Mouse (Mus musculus) adrenal gland, adult 2 months (tissue): ENCODE data around the gene Mad2l2. TPM values are rescaled to one million over a fixed set of nuclear protein-coding genes. Genes with fewer than 3 reads are reported as not detected.
A peak's percentile ranks its signal among the peaks of the same experiment; 100 is the strongest.
"Not testable (repeated sequence)": the region's sequence is repeated elsewhere in the genome, so short reads cannot be mapped to it uniquely, and the experiment has no call there.

Experiments used
- DNase-seq: peaks from one replicate; pipeline ENCODE4 v3.0.0; 2021
- microRNA-seq, 2 experiments: library from miRNA; unstranded; fragments of <30 nt; microRNA quantifications; one replicate each; pipeline ENCODE4 v1.2.0; 2021
- polyA plus RNA-seq: library from polyadenylated mRNA; depleted of rRNA; stranded (reverse); fragments of >200 nt; gene quantifications from 2 replicates; pipeline ENCODE4 v1.2.3, GENCODE M21; 2012; rRNA removed
- total RNA-seq, 2 experiments: library from RNA; stranded (reverse); gene quantifications; 2 replicates each; pipeline ENCODE4 v1.2.3; 2021

The Mad2l2 gene
- total and polyA plus RNA-seq, 3 experiments, result 23.4 to 30.9 (median 27.3) TPM

DNA sequence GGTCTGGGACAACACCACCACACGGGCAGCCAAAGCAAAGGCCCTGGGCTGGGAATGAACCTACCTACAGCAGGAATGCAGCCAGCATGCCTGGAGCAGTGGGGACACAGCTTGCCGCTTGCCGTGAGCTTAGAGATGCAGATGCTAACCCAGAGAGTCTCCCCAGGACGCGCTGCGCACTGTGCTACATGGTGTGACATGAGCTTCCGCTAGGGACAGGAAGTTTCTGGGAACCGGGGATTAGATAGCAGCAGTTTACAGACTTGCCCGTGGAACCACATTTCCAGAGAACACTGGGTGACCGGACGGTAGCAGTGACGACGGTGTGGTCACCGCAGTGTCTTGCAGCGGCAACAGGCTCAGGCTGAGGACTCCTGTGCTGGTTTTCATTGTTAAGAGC, 39.4 kb downstream of the Mad2l2 start:
- DNase-seq, result no peak

- DNase-seq, result peak; percentile 43
Observed at GRCm38 (mm10) chr4:148170842-148171241, 40.7 kb downstream of the Mad2l2 start.

DNA sequence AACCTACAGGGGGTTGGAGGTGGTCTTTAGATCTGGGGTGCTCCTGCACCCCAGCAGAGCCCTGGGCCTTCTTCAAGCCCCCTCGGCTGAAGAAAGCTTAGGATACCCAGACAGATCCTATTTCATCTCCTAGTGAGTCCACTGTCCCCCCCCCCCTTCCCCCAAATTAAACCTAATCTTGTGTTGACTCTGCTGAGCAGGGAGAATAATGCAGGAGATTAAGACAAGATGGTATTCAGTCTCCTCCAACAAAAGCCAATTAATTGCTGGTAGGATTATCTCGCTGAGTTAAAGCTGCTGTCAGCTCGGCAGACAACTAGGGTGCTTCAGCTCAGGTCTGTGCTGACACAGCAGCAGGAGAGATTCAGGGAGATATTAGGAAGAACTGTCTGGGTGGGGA, 41.1 kb downstream of the Mad2l2 start:
- DNase-seq, result no peak

DNA sequence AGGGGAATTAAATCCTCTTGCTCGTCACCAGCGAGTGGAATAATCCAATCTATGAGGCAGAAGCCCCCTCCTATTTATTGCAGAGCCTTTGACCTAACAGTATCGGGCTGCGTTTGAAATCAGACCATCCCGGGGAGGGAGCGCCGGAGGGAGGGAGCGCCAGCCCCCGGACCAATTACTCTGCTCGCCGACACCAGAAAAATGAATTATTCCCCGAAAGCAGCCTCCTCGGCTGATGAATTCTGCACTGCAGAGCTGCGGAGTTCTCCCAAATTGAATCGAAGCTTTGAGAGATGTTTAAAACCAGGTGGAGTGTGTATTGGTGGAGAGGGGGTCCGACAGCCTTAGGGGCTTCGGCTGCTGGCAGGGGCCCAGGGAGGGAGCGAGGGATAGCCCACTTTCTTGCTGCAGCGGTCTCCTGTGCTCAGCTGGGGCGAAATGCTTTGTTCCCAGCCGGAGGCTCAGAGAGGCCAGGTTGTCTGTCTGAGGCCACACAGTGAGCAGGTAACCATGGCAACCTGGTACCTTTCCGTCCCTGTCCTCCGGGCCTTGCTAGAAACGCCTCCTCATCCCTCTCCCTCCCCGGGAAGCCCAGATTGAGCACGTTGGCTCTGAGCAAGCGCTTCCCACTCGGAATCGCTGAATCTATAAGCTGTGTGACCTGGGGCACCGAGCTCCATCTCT, 43.8 kb downstream of the Mad2l2 start:
- DNase-seq, result no peak

GRCm38 (mm10) chr4:148174495-148174862, 44.3 kb downstream of the Mad2l2 start:
- no peak for DNase-seq

- not testable (repeated sequence) for DNase-seq
Observed at GRCm38 (mm10) chr4:148176603-148177002, 46.4 kb downstream of the Mad2l2 start.

DNA sequence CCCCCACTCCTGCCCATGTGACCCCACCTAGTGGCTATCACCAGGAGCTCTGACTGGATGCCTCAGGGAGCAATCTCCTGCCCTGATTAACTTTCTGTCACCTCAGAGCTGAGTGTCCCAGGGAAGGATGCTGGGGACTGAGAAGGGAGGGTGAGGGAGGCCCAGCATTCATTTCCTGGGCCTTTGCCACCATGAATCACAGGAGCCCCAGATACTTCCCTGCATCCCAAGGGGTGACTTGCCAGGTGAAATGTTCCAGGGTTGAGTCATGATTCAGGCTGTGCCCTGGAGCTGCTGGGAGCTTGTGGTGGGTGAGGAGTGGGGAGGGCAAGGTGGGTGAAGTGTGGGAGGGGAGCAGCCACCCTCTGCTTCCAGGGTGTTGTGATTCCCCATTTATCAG, 47.5 kb downstream of the Mad2l2 start:
- DNase-seq, result no peak

- DNase-seq, result no peak
Observed at GRCm38 (mm10) chr4:148181483-148181882, 51.3 kb downstream of the Mad2l2 start.

GRCm38 (mm10) chr4:148182363-148182762, 52.2 kb downstream of the Mad2l2 start:
- DNase-seq, result no peak

- DNase-seq, result no peak
Observed at GRCm38 (mm10) chr4:148184564-148184963, 54.4 kb downstream of the Mad2l2 start.

GRCm38 (mm10) chr4:148185819-148186218, 55.6 kb downstream of the Mad2l2 start:
- DNase-seq, result no peak

DNA sequence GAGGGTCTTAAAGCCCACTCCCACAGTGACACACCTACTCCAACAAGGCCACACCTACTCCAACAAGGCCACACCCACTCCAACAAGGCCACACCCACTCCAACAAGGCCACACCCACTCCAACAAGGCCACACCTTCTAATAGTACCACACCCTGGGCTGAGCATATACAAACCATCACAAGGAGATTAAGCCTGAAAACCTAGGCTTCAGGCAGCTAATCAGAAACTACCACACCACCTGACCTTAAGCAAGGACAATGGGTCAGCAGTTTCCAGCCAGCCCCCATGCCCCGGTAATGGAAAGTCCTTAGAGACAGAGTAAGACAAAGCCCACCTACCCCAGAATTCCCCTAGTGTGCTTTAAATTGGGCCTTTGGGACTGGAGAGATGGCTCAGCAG, 58.6 kb downstream of the Mad2l2 start:
- not testable (repeated sequence) for DNase-seq

GRCm38 (mm10) chr4:148192707-148193245, 62.6 kb downstream of the Mad2l2 start:
- DNase-seq, result no peak

DNA sequence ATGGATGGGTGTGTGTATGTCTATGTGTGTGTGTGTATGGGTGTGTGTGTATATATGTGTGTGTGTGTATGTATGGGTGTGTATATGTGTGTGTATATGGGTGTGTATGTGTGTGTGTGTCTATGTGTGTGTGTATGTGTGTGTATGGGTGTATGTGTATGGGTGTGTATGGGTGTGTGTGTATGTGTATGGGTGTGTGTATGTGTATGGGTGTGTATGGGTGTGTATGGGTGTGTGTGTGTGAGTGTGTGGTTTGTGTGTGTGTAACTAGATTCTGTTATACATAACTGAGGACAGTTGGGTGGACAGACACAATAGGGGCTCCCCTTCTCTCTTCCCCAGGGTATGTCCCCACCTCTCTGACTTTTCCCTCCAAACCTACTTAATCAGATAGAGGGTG, 64.2 kb downstream of the Mad2l2 start:
- no peak for DNase-seq

Small RNA genes lying within 50 kb of the gene (microRNA-seq; reads per million reads assigned to microRNA genes)
- gene Mir7022, result 0 reads per million in 2 experiments

Other genes starting within 250 kb of the Mad2l2 start
- gene Mfn2, start 225.7 kb upstream of the Mad2l2 start, total RNA-seq, result 100 to 1,000 TPM; 164 to 221 TPM
- gene Mfn2, start 225.7 kb upstream of the Mad2l2 start, polyA plus RNA-seq, result 77.6 and 98.7 TPM in 2 replicates
- gene Plod1, start 193.6 kb upstream of the Mad2l2 start, total RNA-seq, result 10 to 100 TPM; 36.4 to 44.0 TPM
- gene Plod1, start 193.6 kb upstream of the Mad2l2 start, polyA plus RNA-seq, result 36.1 and 46.5 TPM in 2 replicates
- gene 2510039O18Rik, start 189.5 kb upstream of the Mad2l2 start, total RNA-seq, result 10 to 100 TPM; 44.4 TPM
- 119 and 120 TPM in 2 replicates for gene 2510039O18Rik, start 189.5 kb upstream of the Mad2l2 start, polyA plus RNA-seq
- 1 to 10 TPM in 1 of 2 experiments, not detected in 1; 9.8 TPM for gene Nppb, start 144.6 kb upstream of the Mad2l2 start, total RNA-seq
- gene Nppb, start 144.6 kb upstream of the Mad2l2 start, polyA plus RNA-seq, result not detected in 2 replicates
- not detected for gene Nppa, start 129.7 kb upstream of the Mad2l2 start, total RNA-seq
- not detected in 2 replicates for gene Nppa, start 129.7 kb upstream of the Mad2l2 start, polyA plus RNA-seq
- 10 to 100 TPM; 10.4 to 12.2 TPM for gene Clcn6, start 91.6 kb upstream of the Mad2l2 start, total RNA-seq
- 6.5 and 8.6 TPM in 2 replicates for gene Clcn6, start 91.6 kb upstream of the Mad2l2 start, polyA plus RNA-seq
- gene Mthfr, start 91.3 kb upstream of the Mad2l2 start, total RNA-seq, result 10 to 100 TPM; 29.2 to 39.3 TPM
- gene Mthfr, start 91.3 kb upstream of the Mad2l2 start, polyA plus RNA-seq, result 30.2 and 38.2 TPM in 2 replicates
- gene Agtrap, start 42.4 kb upstream of the Mad2l2 start, total RNA-seq, result 10 to 100 TPM; 75.4 to 97.8 TPM
- 135 and 174 TPM in 2 replicates for gene Agtrap, start 42.4 kb upstream of the Mad2l2 start, polyA plus RNA-seq
- under 1 TPM; 0.14 TPM for gene Draxin, start 314 bp downstream of the Mad2l2 start, total RNA-seq
- 0.07 and 0.12 TPM in 2 replicates for gene Draxin, start 314 bp downstream of the Mad2l2 start, polyA plus RNA-seq
- gene Fbxo6, start 21.8 kb downstream of the Mad2l2 start, total RNA-seq, result 10 to 100 TPM; 45.8 to 66.9 TPM
- 102 and 123 TPM in 2 replicates for gene Fbxo6, start 21.8 kb downstream of the Mad2l2 start, polyA plus RNA-seq
- gene Fbxo44, start 30.1 kb downstream of the Mad2l2 start, total RNA-seq, result 10 to 100 TPM; 11.4 to 16.3 TPM
- gene Fbxo44, start 30.1 kb downstream of the Mad2l2 start, polyA plus RNA-seq, result 20.4 and 26.5 TPM in 2 replicates
- 1 to 10 TPM; 3.6 to 9.5 TPM for gene Fbxo2, start 30.2 kb downstream of the Mad2l2 start, total RNA-seq
- 2.5 and 5.9 TPM in 2 replicates for gene Fbxo2, start 30.2 kb downstream of the Mad2l2 start, polyA plus RNA-seq
- gene Disp3, start 157.6 kb downstream of the Mad2l2 start, total RNA-seq, result under 1 TPM; 0.24 to 0.55 TPM
- gene Disp3, start 157.6 kb downstream of the Mad2l2 start, polyA plus RNA-seq, result 0.59 and 1.0 TPM in 2 replicates